Mouse (Mus musculus) gastrocnemius, postnatal 4 days (tissue): ENCODE data around the gene Atp9a. TPM values are rescaled to one million over a fixed set of nuclear protein-coding genes. Genes with fewer than 3 reads are reported as not detected.

Experiments used
- DNase-seq, 2 experiments: peaks; one replicate each; pipeline ENCODE4 v3.0.0; 2021 to 2022; ENCODE audit warnings: low spot score in 2 of 2, mixed read lengths in 2 of 2
- microRNA-seq: library from miRNA; unstranded; fragments of <30 nt; microRNA quantifications from one replicate; pipeline ENCODE4 v1.2.0, GENCODE M21; 2021
- total RNA-seq, 2 experiments: library from RNA; stranded (reverse); gene quantifications; 2 replicates each; pipeline ENCODE4 v1.2.3; 2021

Gene Atp9a
- total RNA-seq, 2 experiments from 2014 or later, result 69.3 to 86.1 TPM

- DNase-seq, result peak in 1 of 2 experiments; percentile 71
Observed at GRCm38 (mm10) chr2:168604655-168605070, 137.5 kb downstream of the Atp9a start.

DNA sequence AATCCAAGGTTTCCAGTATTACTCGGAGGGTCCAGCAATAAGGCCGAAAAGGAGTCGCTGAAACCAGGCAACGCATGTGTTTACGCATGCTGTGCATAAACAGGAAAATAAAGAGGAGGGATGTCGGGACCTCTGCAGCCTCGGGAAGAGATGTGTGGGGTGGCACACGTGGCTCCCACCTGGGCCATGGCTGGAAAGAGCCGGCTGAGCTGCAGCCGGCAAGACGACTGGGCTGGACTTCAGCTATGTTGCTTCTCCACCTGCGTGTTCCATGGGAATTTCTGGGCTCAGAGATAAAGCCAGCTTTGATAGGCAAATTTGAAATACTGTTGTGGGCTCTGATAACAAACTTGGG, 139.8 kb downstream of the Atp9a start:
- no peak for DNase-seq

DNA sequence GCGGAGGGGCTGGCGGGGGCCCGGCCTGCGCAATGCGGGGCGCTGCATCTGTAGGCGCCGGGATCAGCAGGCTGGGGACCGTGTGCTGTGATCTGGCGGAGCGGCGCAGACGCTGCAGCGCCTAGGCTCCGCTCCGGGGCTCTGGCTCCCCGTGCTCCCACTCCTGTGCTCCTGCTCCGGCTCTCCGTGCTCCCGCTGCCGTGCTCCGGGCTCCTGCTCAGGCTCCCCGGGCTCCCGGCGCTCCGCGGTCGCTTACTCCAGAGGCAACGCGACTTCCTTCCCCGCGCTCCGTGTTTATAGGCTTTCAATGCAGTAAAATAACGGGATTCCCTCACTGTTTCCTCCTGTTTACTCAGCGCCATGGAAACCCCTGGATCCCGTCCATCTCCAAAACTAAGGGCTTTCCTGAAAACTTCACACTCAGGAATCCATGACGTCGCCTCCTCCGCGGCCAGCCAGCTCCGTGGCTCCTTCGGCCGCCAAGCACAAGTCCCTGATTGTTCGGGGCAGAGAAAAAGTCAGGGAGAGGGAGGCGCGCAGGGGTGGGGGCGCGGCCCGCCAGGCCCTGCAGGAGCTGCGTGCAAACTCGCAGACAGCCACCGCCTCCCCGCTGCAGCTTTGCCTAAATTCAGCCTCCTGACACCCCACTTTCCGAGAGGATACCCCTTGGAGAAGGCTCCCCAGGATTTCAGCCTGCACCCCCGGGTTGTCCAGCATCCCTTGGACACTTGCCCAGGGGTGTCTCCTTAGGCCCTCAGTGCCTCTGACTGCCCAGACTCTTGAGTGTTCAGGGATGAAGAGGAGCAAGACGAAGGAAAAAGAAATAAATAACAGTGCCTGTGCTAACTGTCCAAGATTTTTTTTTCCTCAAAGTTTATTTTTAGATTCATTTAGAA, 140.5 kb downstream of the Atp9a start, which contains the start of gene Nfatc2:
Nfatc2 (minus strand) TSS at position 167 of the 896 bp plus-strand sequence.
- peak; percentile 82 to 92 for DNase-seq

DNA sequence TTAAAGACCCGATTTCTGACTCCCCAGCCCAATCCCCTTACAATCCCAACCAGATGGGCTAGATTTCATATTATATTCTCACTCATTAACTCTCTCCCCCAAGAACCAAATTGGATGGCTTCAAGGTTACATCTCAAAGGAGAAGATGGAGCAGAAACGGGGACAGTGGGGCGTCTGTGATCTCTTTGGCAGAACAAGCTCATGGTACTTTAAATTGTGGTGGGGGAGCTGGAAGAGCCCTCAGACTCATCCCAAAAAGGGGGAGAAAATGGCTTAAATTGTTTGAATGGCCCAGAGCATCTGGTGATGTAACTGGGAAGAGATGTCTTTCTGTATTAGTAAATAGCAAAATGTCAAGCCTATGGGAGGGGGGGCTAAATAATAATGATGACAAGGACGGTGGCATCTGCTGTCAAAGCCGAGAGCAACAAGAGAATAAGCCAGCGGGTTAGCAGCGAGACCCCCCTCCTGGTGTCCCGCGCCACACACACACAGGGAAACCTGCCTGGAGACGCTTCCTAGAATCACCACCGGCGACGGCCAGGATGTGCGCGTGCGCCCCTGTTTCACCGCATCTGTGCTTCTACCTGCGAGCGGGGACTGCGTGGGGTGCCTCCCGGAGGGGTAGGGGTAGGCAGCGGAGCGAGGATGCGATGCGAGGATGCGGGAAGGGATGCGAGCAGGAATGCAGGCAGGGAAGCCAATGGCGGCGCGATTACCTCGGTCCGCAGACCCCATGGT, 141.3 kb downstream of the Atp9a start:
- no peak for DNase-seq

- DNase-seq, result no peak
Observed at GRCm38 (mm10) chr2:168595693-168596092, 146.5 kb downstream of the Atp9a start.

- DNase-seq, result no peak
Observed at GRCm38 (mm10) chr2:168593676-168594075, 148.5 kb downstream of the Atp9a start.

- DNase-seq, result no peak
Observed at GRCm38 (mm10) chr2:168593004-168593403, 149.2 kb downstream of the Atp9a start.

- no peak for DNase-seq
Observed at GRCm38 (mm10) chr2:168591076-168591475, 151.1 kb downstream of the Atp9a start.

GRCm38 (mm10) chr2:168590556-168590955, 151.7 kb downstream of the Atp9a start:
- DNase-seq, result no peak

- peak in 1 of 2 experiments; percentile 52 for DNase-seq
Observed at GRCm38 (mm10) chr2:168590168-168590551, 152.0 kb downstream of the Atp9a start.

DNA sequence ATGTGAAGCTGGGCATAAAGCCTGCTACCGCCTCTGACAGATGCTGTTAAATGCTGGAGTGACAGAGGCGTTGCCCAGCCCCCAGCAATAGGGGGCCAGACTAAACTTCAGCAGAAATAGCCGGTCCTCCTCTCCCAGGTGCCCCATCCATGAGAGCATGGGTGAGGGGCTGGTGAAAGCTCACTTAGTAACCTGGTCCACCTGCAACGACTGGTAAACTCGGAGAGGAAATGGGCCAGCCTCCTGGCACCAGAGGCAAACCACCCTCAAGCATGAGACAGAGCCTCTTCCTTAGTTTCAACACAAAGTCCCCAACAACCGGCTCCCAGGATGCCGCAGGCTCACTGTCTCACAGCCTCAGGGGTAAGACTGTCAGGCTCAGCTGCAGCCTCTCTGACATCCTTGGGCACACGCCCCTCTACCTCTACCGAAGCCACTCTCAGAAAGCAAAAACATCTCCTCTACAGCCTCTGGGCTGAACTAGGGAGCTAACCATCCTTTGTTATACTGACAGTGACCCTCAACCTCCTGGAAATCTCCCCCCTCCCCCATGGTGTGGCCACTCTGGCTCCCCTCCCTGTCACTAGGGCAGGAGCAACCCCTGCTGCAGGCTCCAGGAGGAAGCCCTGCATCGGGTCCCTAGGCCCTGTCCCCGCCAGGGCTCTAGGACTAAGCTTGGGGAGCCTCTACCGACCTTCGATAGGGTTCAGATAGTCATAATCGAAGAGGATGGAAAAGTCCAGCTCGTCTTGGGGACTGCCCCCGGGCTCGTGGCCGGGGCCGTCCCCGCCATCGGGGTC, 152.6 kb downstream of the Atp9a start:
- no peak for DNase-seq

DNA sequence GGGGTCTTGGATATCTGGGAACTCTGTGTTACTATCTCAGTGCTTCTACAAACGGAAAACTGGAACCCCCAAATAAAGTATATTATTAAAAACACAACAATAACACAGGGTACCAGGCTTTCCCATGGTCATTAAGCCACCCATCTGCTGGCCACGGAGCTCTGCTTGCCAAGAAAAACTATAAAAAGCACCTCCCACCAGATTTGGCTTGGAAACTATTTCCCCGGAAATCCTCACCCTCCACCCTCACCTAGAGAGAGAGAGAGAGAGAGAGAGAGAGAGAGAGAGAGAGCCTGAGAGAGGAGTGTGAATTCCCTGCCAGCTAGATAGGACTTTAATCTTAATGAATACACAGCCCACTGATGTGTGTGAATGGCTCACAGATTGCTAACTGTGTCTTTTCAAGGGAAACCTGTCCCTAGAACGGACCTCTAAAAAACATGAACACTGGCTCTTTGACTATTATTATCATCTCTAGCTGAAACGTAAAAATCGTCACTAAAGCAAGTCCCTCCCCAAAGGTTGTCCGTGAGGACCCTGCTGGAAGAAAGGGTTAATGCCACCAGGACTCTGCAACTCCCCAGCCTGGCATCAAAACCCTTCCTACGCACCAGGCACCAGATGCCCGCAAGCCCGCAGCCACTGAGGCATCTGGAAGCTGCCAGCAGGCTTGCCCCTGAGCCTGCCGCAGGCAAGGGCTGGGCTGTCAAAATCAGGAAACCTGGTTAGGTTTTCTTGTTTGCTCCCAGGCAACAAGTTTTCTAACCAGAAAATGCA, 153.4 kb downstream of the Atp9a start:
- DNase-seq, result no peak

GRCm38 (mm10) chr2:168587159-168587558, 155.1 kb downstream of the Atp9a start:
- DNase-seq, result no peak

- no peak for DNase-seq
Observed at GRCm38 (mm10) chr2:168586512-168586911, 155.7 kb downstream of the Atp9a start.

DNA sequence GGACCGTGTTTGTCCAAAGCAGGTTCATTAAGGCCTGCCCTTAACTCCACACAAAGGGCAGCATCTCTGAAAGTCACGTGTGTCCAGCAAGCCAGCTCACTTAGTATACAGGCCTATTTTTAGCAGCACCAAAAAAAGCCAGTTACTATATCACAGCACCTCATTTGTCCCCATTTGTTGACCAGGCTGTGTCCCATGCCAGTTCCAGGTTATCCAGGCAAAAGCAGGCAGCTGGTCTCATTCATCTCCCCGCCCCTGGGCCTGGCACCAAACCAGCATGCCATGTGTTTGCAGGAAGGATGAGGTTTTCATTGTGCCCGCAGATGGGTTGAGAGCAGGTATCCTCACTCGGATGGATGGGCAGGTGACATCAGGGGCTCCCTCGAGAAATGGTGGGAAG, 157.4 kb downstream of the Atp9a start:
- no peak for DNase-seq

Small RNAs within 50 kb of the gene (microRNA-seq; reads per million reads assigned to microRNA genes)
- 0.85 reads per million for gene Mir7004

Other genes with a start within 250 kb of the Atp9a start
- 10 to 100 TPM; 23.5 to 24.7 TPM for gene Nfatc2, start 140.8 kb downstream of the Atp9a start, total RNA-seq
- under 1 TPM; 0.31 to 0.39 TPM for gene Sall4, start 25.5 kb upstream of the Atp9a start, total RNA-seq
- 10 to 100 TPM; 15.7 to 16.4 TPM for gene Zfp64, start 213.2 kb upstream of the Atp9a start, total RNA-seq